Mouse (Mus musculus) lung, embryonic 16.5 days (tissue): ENCODE data around the gene Atp5s. TPM values are rescaled to one million over a fixed set of nuclear protein-coding genes. Genes with fewer than 3 reads are reported as not detected.

Experiments
- ATAC-seq: fragments of 200-750 bp; cut with Nextera tagmentation; 2 replicates; pipeline ENCODE4 v1.8.0; 2017; ENCODE audit warnings: low read depth, mild to moderate bottlenecking, moderate library complexity
- H3K27ac ChIP-seq: fragments of 300-500 bp; sonication (generic); 2 replicates; pipeline ENCODE4 v1.5.1; 2014; ENCODE audit warnings: mild to moderate bottlenecking, control low read depth, low read length
- H3K27me3 ChIP-seq: fragments of 300-500 bp; sonication (generic); 2 replicates; pipeline ENCODE4 v1.6.1; 2014; ENCODE audit warnings: low read depth, low read length, mixed read lengths; ENCODE audit not compliant: control insufficient read depth, insufficient read depth
- H3K36me3 ChIP-seq: fragments of 300-500 bp; sonication (generic); 2 replicates; pipeline ENCODE4 v1.6.1; 2014; ENCODE audit warnings: low read length; ENCODE audit not compliant: control insufficient read depth, insufficient read depth
- H3K4me1 ChIP-seq: fragments of 300-500 bp; sonication (generic); replicated peaks from 2 replicates; pipeline ENCODE4 v1.6.1; 2014; ENCODE audit warnings: low read length, mixed read lengths; ENCODE audit not compliant: control insufficient read depth, insufficient read depth
- H3K4me2 ChIP-seq: fragments of 300-500 bp; sonication (generic); 2 replicates; pipeline ENCODE4 v1.6.1; 2014; ENCODE audit warnings: low read depth, low read length, control low read depth
- H3K4me3 ChIP-seq: fragments of 300-500 bp; sonication (generic); 2 replicates; pipeline ENCODE4 v1.5.1; 2014; ENCODE audit warnings: mild to moderate bottlenecking, low read length, control low read depth
- H3K9ac ChIP-seq: fragments of 300-500 bp; sonication (generic); 2 replicates; pipeline ENCODE4 v1.6.1; 2014; ENCODE audit warnings: low read length, control low read depth
- H3K9me3 ChIP-seq: fragments of 300-500 bp; sonication (generic); 2 replicates; pipeline ENCODE4 v1.6.1; 2016; ENCODE audit warnings: low read length; ENCODE audit not compliant: control insufficient read depth
- WGBS: fragments of 180-500 bp; shearing (Covaris S2); extraction: QIAGEN DNeasy Blood & Tissue Kit; methylation state at CpG from one replicate; pipeline ENCODE4 v1.1.7; 2014; 5-methylcytosine and 5-hydroxymethylcytosine counted together
- microRNA counts: library from miRNA; unstranded; fragments of <30 nt; microRNA quantifications from one replicate; lab custom pipeline; 2016
- microRNA-seq: library from miRNA; unstranded; fragments of <30 nt; microRNA quantifications from one replicate; pipeline ENCODE4, GENCODE M21; 2016
- polyA plus RNA-seq: library from polyadenylated mRNA; unstranded; fragments of >200 nt; fragmentation: Nextera tagmentation; extraction: Ambion mirVana; gene quantifications from 2 replicates; pipeline ENCODE4 v1.2.1, GENCODE M21; 2015

Atp5s gene
- polyA plus RNA-seq, 1 experiment from 2014 or later: 35.3 TPM

- Histone ChIP-seq H3K4me2 (no peak overlapping the region), H3K4me1 (no peaks in the 10 kb centered on the region; the same call in 1 of the 2 replicates), H3K9ac (no peak overlapping the region), H3K27ac (no peak overlapping the region), H3K9me3 (no peaks in the 10 kb centered on the region), H3K27me3 (no peaks in the 10 kb centered on the region), H3K4me3 (no peak overlapping the region), H3K36me3 (no peaks in the 10 kb centered on the region)
- peak; percentile 49 for ATAC-seq
- 62% methylated on average over 10 of the region's 10 CpGs for WGBS
Observed at GRCm38 (mm10) chr12:69781935-69782650, 57.3 kb downstream of the Atp5s start.

DNA sequence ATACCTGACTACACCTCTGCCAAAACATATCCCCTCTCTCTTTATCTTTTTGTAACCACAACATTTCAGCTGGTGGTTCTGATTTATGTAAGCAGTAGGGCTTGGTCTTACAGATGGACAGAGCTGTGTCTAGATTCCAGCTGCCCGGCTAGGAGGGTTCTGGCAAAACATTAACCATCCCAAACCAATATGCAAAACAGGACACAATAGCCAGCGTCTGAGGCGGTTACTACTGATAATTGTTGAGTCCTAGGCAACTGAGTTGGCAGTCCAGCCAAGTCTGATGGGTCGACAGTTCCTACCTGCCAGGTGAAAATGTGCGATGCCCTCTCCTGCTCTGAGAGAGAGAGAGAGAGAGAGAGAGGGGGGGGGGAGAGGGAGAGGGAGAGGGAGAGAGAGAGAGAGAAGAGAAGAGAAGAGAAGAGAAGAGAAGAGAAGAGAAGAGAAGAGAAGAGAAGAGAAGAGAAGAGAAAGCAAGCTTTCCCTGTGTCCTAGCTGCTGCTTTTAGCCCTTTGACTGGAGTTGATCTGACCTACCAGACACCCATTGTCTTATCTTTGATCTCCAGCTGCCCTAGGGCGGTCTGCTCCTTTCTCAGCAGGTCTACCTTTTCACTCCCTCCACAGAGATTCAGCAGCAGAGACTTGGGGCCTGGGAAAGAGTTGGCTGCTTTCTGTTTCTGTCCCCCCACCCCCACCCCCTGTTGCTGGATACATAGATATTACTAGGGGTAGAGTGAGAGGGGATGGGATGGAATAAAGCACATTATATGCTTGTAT is 58.7 kb downstream of the Atp5s start:
- no peak overlapping the region for H3K27ac ChIP-seq
- H3K4me3 ChIP-seq: no peak overlapping the region
- ATAC-seq: no peak
- no peaks in the 10 kb centered on the region for H3K9me3 ChIP-seq
- no peaks in the 10 kb centered on the region for H3K4me1 ChIP-seq
- no peaks in the 10 kb centered on the region for H3K36me3 ChIP-seq
- H3K27me3 ChIP-seq: no peaks in the 10 kb centered on the region
- WGBS: 50% methylated on average over 6 of the region's 6 CpGs
- no peak overlapping the region for H3K4me2 ChIP-seq
- H3K9ac ChIP-seq: no peak overlapping the region

- no peaks in the 10 kb centered on the region for H3K4me1 ChIP-seq
- no peaks in the 10 kb centered on the region for H3K9me3 ChIP-seq
- H3K27ac ChIP-seq: no peak overlapping the region
- 76% methylated on average over 9 of the region's 9 CpGs for WGBS
- no peak overlapping the region for H3K4me3 ChIP-seq
- H3K9ac ChIP-seq: no peak overlapping the region
- no peaks in the 10 kb centered on the region for H3K27me3 ChIP-seq
- H3K4me2 ChIP-seq: no peak overlapping the region
- H3K36me3 ChIP-seq: no peaks in the 10 kb centered on the region
- ATAC-seq: no peak
Observed at GRCm38 (mm10) chr12:69785471-69785870, 60.7 kb downstream of the Atp5s start.

- H3K27ac ChIP-seq: no peak overlapping the region
- H3K27me3 ChIP-seq: no peaks in the 10 kb centered on the region
- H3K4me1 ChIP-seq: peaks cover 7% of the 10 kb centered on the region
- H3K36me3 ChIP-seq: no peaks in the 10 kb centered on the region
- no peak overlapping the region for H3K4me2 ChIP-seq
- no peak overlapping the region for H3K4me3 ChIP-seq
- 80% methylated on average over 5 of the region's 5 CpGs for WGBS
- H3K9ac ChIP-seq: no peak overlapping the region
- ATAC-seq: no peak
- no peaks in the 10 kb centered on the region for H3K9me3 ChIP-seq
Observed at GRCm38 (mm10) chr12:69788380-69788779, 63.6 kb downstream of the Atp5s start.

GRCm38 (mm10) chr12:69789766-69790529 is 65.2 kb downstream of the Atp5s start:
- peak; percentile 11; the same call in 1 of the 2 replicates for ATAC-seq

DNA sequence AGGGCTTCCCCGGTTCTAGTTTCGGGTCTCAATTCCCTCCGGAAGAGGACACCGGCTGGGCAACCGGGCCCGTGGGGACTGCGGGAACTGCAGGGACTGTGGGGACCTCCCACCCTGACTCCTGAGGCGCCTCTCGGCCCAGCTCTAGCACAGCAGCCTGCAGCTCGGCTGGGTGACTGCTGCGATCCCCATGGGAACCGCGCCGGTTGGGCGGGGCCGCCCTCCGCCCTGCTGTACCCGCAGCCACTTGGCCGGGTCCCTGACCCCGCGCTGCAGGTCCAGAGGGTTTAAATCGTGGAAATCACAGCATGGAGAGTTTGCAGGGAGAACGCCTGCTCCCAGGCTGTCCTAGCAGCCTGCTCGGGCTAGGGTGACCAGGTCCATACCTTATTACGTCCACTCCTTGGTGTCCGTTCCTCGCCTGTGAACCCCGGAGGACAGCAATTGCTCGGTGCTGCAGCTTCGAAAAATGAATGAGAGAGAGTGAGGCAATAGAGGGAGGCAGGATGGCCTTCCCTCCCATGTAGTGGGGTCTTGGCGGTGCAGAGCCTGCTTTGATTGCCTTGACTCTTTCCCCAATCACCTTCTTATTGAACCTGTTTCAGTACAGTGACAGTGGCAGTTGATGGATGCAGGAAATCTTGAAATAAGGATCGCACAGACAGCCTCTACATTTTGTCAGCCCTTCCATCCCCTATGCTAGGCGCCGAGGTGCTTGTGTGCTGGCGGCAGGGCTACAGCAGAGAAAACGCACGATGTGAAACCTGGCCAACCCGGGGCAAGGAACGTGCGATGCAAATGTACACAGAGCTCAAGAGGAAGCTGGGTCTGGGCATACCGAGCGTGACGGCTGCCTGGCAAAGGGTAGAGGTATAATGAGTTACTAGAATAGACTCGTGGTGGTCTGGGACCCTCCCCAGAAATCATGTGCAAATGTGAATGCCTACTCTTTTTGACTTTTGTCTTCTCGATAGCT is 66.1 kb downstream of the Atp5s start, which contains the start of gene Cdkl1:
TSS of gene Cdkl1 (minus strand) at position 738 of the 976 bp plus-strand sequence.
- peaks cover 7% of the 10 kb centered on the region for H3K4me1 ChIP-seq
- ATAC-seq: peak; percentile 92
- H3K9ac ChIP-seq: peak within 1 kb of the TSS; percentile 65
- H3K36me3 ChIP-seq: no peaks in the 10 kb centered on the region
- H3K27ac ChIP-seq: no peak within 1 kb of the TSS
- peak within 1 kb of the TSS; percentile 57 for H3K4me3 ChIP-seq
- H3K9me3 ChIP-seq: no peaks in the 10 kb centered on the region
- peak within 1 kb of the TSS; percentile 94 for H3K4me2 ChIP-seq
- no peaks in the 10 kb centered on the region for H3K27me3 ChIP-seq
- WGBS: 2% methylated on average over 44 of the region's 45 CpGs

More at GRCm38 (mm10) chr12:69789766-69790529, 65.2 kb downstream of the Atp5s start:
- Histone ChIP-seq H3K9me3 (no peaks in the 10 kb centered on the region), H3K4me3 (peak overlapping the region; percentile 57), H3K36me3 (no peaks in the 10 kb centered on the region), H3K27ac (no peak overlapping the region), H3K4me2 (peak overlapping the region; percentile 94), H3K4me1 (peaks cover 7% of the 10 kb centered on the region), H3K9ac (peak overlapping the region; percentile 65), H3K27me3 (no peaks in the 10 kb centered on the region)
- 38% methylated on average over 27 of the region's 27 CpGs for WGBS

MicroRNAs encoded within 50 kb of the gene (microRNA counts, 519-probe panel; counts per million panel counts)
- not detected for microRNA mmu-miR-681 (lab: Ali Mortazavi, UCI)

Small RNA genes lying within 50 kb of the gene (microRNA-seq; reads per million reads assigned to microRNA genes)
- gene Mir681: not detected

Other genes with a start within 250 kb of the Atp5s start
- gene Vcpkmt, start 141.9 kb upstream of the Atp5s start, polyA plus RNA-seq: 19.0 and 19.9 TPM in 2 replicates
- 9.2 and 9.3 TPM in 2 replicates for gene Sos2, start 43.1 kb upstream of the Atp5s start, polyA plus RNA-seq
- gene L2hgdh, start 77 bp upstream of the Atp5s start, polyA plus RNA-seq: 14.3 and 15.5 TPM in 2 replicates
- gene Cdkl1, start 66.3 kb downstream of the Atp5s start, polyA plus RNA-seq: 1.3 and 2.0 TPM in 2 replicates
- 3.9 and 5.4 TPM in 2 replicates for gene Atl1, start 167.7 kb downstream of the Atp5s start, polyA plus RNA-seq
- gene Map4k5, start 168.2 kb downstream of the Atp5s start, polyA plus RNA-seq: 30.8 and 31.0 TPM in 2 replicates